Mouse (Mus musculus) MEL (cell line): ENCODE measurements around the gene Stk16. TPM values are rescaled to one million over a fixed set of nuclear protein-coding genes. Genes with fewer than 3 reads are reported as not detected.

Experiments used
- DNase-seq: peaks from one replicate; pipeline ENCODE4 v3.0.0; 2011; ENCODE audit warnings: low read depth, low spot score
- H3K27ac ChIP-seq: 2 replicates; pipeline ENCODE4 v1.5.1; 2012; ENCODE audit warnings: low read depth, mild to moderate bottlenecking, control low read depth, low read length, moderate library complexity; ENCODE audit not compliant: control insufficient read depth
- H3K27me3 ChIP-seq, 2 experiments: fragments of 150-350 bp in 1 of 2; sonication (generic) in 1 of 2; 2 replicates each; pipeline ENCODE4 v1.6.1; 2012; ENCODE audit warnings: low read length in 2 of 2, mild to moderate bottlenecking in 2 of 2, improper control_type of control experiment in 1 of 2, moderate library complexity in 1 of 2; ENCODE audit not compliant: insufficient read depth in 2 of 2, control insufficient read depth in 1 of 2
- H3K36me3 ChIP-seq, 2 experiments: 2 replicates each; pipeline ENCODE4 v1.6.1; 2012 to 2014; ENCODE audit warnings: low read length in 2 of 2, improper control_type of control experiment in 1 of 2, inconsistent platforms in 1 of 2, mild to moderate bottlenecking in 1 of 2; ENCODE audit not compliant: insufficient read depth in 2 of 2, control insufficient read depth in 1 of 2
- H3K4me1 ChIP-seq, 2 experiments: fragments of 150-350 bp in 1 of 2; sonication (generic) in 1 of 2; 2 replicates each; pipeline ENCODE4 v1.6.1; 2012; ENCODE audit warnings: low read length in 2 of 2, improper control_type of control experiment in 1 of 2, mild to moderate bottlenecking in 1 of 2; ENCODE audit not compliant: insufficient read depth in 2 of 2, control insufficient read depth in 1 of 2
- H3K4me3 ChIP-seq, 2 experiments: fragments of 150-350 bp in 1 of 2; sonication (generic) in 1 of 2; 2 replicates each; pipeline ENCODE4 v1.5.1; 2012; ENCODE audit warnings: low read depth in 2 of 2, low read length in 2 of 2, mild to moderate bottlenecking in 2 of 2, moderate library complexity in 2 of 2, control low read depth in 1 of 2, improper control_type of control experiment in 1 of 2; ENCODE audit not compliant: control insufficient read depth in 1 of 2, insufficient read depth in 1 of 2
- H3K79me2 ChIP-seq: 2 replicates; pipeline ENCODE4 v1.6.1; 2012; ENCODE audit warnings: mild to moderate bottlenecking, low read length, moderate library complexity; ENCODE audit not compliant: control insufficient read depth, poor library complexity, insufficient read depth
- H3K9ac ChIP-seq: 2 replicates; pipeline ENCODE4 v1.6.1; 2012; ENCODE audit warnings: low read depth, mild to moderate bottlenecking, control low read depth, low read length, moderate library complexity; ENCODE audit not compliant: control insufficient read depth, poor library complexity, severe bottlenecking
- H3K9me3 ChIP-seq: fragments of 150-350 bp; sonication (generic); replicated peaks from 2 replicates; pipeline ENCODE4 v1.6.1; 2012; ENCODE audit warnings: mild to moderate bottlenecking, low read length, improper control_type of control experiment, moderate library complexity; ENCODE audit not compliant: insufficient read depth
- BHLHE40 ChIP-seq: IDR thresholded peaks from 2 replicates; pipeline ENCODE4 v1.6.1; 2012; ENCODE audit warnings: low read depth, mild to moderate bottlenecking, inconsistent platforms, low read length, improper control_type of control experiment, borderline replicate concordance
- CHD1 ChIP-seq: IDR thresholded peaks from 2 replicates; pipeline ENCODE4 v1.6.1; 2012; ENCODE audit warnings: low read depth, mild to moderate bottlenecking, inconsistent platforms, low read length, improper control_type of control experiment
- CTCF ChIP-seq, 3 experiments: IDR thresholded peaks in 2 of 3; conservative IDR thresholded peaks in 1 of 3; 2 replicates each; pipeline ENCODE4 v1.5.1; 2011 to 2012; ENCODE audit warnings: low read length in 3 of 3, low read depth in 2 of 3, mild to moderate bottlenecking in 2 of 3, improper control_type of control experiment in 1 of 3, inconsistent platforms in 1 of 3, mixed read lengths in 1 of 3, moderate library complexity in 1 of 3; ENCODE audit not compliant: control insufficient read depth in 1 of 3, insufficient read depth in 1 of 3, poor library complexity in 1 of 3, severe bottlenecking in 1 of 3
- E2F4 ChIP-seq: IDR thresholded peaks from 2 replicates; pipeline ENCODE4 v1.6.1; 2011; ENCODE audit warnings: low read depth, low read length, improper control_type of control experiment, borderline replicate concordance
- ELF1 ChIP-seq: IDR thresholded peaks from 2 replicates; pipeline ENCODE4 v1.6.1; 2014; ENCODE audit warnings: low read depth, mild to moderate bottlenecking, inconsistent platforms, low read length, improper control_type of control experiment, moderate library complexity
- GABPA ChIP-seq: IDR thresholded peaks from 2 replicates; pipeline ENCODE4 v1.6.1; 2012; ENCODE audit warnings: low read depth, mild to moderate bottlenecking, inconsistent platforms, low read length, improper control_type of control experiment, moderate library complexity
- GATA1 ChIP-seq: IDR thresholded peaks from 2 replicates; pipeline ENCODE4 v1.6.1; 2011; ENCODE audit warnings: low read depth, low read length, improper control_type of control experiment
- JUND ChIP-seq: IDR thresholded peaks from 2 replicates; pipeline ENCODE4 v1.6.1; 2011; ENCODE audit warnings: low read depth, mild to moderate bottlenecking, improper control_type of control experiment, low read length
- KAT2A ChIP-seq: conservative IDR thresholded peaks from 2 replicates; pipeline ENCODE4 v1.6.1; 2012; ENCODE audit warnings: low read depth, low read length, improper control_type of control experiment, inconsistent platforms
- MAX ChIP-seq: IDR thresholded peaks from 2 replicates; pipeline ENCODE4 v1.6.1; 2011; ENCODE audit warnings: low read length, improper control_type of control experiment
- MAZ ChIP-seq: IDR thresholded peaks from 2 replicates; pipeline ENCODE4 v1.6.1; 2012; ENCODE audit warnings: low read depth, mild to moderate bottlenecking, inconsistent platforms, low read length, improper control_type of control experiment
- MYB ChIP-seq: IDR thresholded peaks from 2 replicates; pipeline ENCODE4 v1.6.1; 2011; ENCODE audit warnings: mild to moderate bottlenecking, low read depth, low read length, improper control_type of control experiment
- MYC ChIP-seq: IDR thresholded peaks from 2 replicates; pipeline ENCODE4 v1.6.1; 2011; ENCODE audit warnings: low read depth, mild to moderate bottlenecking, low read length, improper control_type of control experiment, moderate library complexity
- NELFE ChIP-seq: IDR thresholded peaks from 2 replicates; pipeline ENCODE4 v1.6.1; 2011; ENCODE audit warnings: low read depth, low read length, improper control_type of control experiment
- NRF1 ChIP-seq: IDR thresholded peaks from 2 replicates; pipeline ENCODE4 v1.6.1; 2014; ENCODE audit warnings: low read depth, mild to moderate bottlenecking, inconsistent platforms, low read length, improper control_type of control experiment, moderate library complexity; ENCODE audit not compliant: poor library complexity, insufficient read depth, severe bottlenecking
- POLR2A ChIP-seq, 2 experiments: IDR thresholded peaks; 2 replicates each; pipeline ENCODE4 v1.6.1; 2011 to 2012; ENCODE audit warnings: low read length in 2 of 2, mild to moderate bottlenecking in 2 of 2, control low read depth in 1 of 2, improper control_type of control experiment in 1 of 2, low read depth in 1 of 2, moderate library complexity in 1 of 2; ENCODE audit not compliant: control insufficient read depth in 1 of 2, insufficient read depth in 1 of 2, poor library complexity in 1 of 2
- POLR2AphosphoS2 ChIP-seq: IDR thresholded peaks from 2 replicates; pipeline ENCODE4 v1.6.1; 2011; ENCODE audit warnings: low read length, improper control_type of control experiment
- RCOR1 ChIP-seq: IDR thresholded peaks from 2 replicates; pipeline ENCODE4 v1.6.1; 2012; ENCODE audit warnings: low read depth, mild to moderate bottlenecking, inconsistent platforms, low read length, improper control_type of control experiment
- SMC3 ChIP-seq: IDR thresholded peaks from 2 replicates; pipeline ENCODE4 v1.6.1; 2011; ENCODE audit warnings: low read depth, low read length, improper control_type of control experiment
- TAL1 ChIP-seq: IDR thresholded peaks from 2 replicates; pipeline ENCODE4 v1.6.1; 2012; ENCODE audit warnings: mild to moderate bottlenecking, inconsistent platforms, low read length, moderate library complexity, mixed read lengths
- TBP ChIP-seq: IDR thresholded peaks from 2 replicates; pipeline ENCODE4 v1.8.0; 2011; ENCODE audit warnings: low read depth, low read length, improper control_type of control experiment
- UBTF ChIP-seq: IDR thresholded peaks from 2 replicates; pipeline ENCODE4 v1.6.1; 2012; ENCODE audit warnings: low read depth, mild to moderate bottlenecking, inconsistent platforms, low read length, improper control_type of control experiment, moderate library complexity, borderline replicate concordance; ENCODE audit not compliant: insufficient read depth
- USF1 ChIP-seq: IDR thresholded peaks from 2 replicates; pipeline ENCODE4 v1.6.1; 2014; ENCODE audit warnings: low read depth, mild to moderate bottlenecking, inconsistent platforms, low read length, improper control_type of control experiment, moderate library complexity
- ZC3H11A ChIP-seq: IDR thresholded peaks from 2 replicates; pipeline ENCODE4 v1.6.1; 2012; ENCODE audit warnings: low read depth, mild to moderate bottlenecking, inconsistent platforms, low read length, improper control_type of control experiment
- ZNF384 ChIP-seq: IDR thresholded peaks from 2 replicates; pipeline ENCODE4 v1.6.1; 2012; ENCODE audit warnings: low read depth, mild to moderate bottlenecking, inconsistent platforms, low read length, improper control_type of control experiment
- polyA plus RNA-seq, 2 experiments: library from polyadenylated mRNA; stranded (reverse) in 1 of 2; unstranded in 1 of 2; fragments of >175 nt in 1 of 2; fragments of >200 nt in 1 of 2; gene quantifications; 2 replicates each; pipeline versions ENCODE4 v1.2.1 to v1.2.4; 2012; ENCODE audit warnings: low replicate concordance in 2 of 2, low read depth in 1 of 2; ENCODE audit not compliant: insufficient read length in 2 of 2, insufficient read depth in 1 of 2, missing spikeins in 1 of 2
- total RNA-seq: library from RNA; depleted of rRNA; stranded (reverse); fragments of 300-350 nt; gene quantifications from 2 replicates; pipeline ENCODE4 v1.2.3, GENCODE M21; 2012

Stk16 gene
- total and polyA plus RNA-seq, 3 experiments: 110 to 154 TPM; not detected in 1

DNA sequence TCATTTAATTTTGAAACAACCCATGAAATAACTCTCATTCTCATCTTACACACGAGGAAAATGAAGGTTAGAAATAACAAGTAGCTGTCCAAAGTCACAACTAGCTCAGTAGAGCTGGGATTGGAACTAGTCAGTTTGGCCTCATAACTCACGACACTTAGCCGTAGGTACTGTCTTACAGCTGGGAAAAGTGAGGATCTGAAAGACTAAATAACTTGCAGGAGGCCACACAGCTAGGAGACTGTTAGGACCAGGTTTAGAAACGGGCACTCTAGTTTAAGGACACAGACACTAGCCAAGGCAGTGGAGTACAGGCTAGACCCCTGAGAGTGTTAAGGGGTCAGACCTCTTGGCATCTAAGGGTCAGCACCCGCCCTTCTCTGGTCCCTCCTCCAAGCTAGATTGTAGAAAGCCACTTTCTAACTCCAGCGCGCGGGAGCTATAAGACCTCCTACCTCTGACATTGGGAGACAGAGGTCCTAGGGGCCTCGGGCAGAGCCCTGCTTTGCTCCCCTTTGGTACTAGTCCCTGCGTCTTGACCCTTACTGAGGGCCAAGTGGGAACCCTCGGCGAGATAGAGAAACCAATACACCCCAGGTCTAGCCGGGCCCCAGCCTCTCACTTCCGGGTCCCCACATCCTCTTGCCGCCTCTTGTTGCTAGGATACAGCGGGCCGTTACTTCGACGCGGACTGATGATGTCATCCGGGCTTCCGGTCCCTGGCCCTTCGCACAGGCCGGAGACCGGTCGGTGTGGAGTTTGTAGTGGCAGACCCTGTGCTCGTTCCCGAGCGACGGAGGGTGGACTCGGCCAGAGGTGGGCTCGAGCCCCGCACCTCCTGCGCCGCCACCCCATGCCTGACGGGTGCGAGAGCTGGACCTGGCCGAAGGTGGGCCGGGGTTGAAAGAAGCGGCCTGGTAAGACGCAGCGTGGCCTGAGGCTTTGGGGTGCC is at the start of gene Stk16, which contains the start of gene Glb1l (continued):
- TF ChIP-seq BHLHE40 (no peak), CTCF (IDR thresholded peaks at IDR 0.05 in 2 of 3, conservative IDR thresholded peaks at IDR 0.05 in 1 of 3; ENCODE audit: control insufficient read depth in 1 of 3, insufficient read depth in 1 of 3, low read depth in 2 of 3, low read length in 3 of 3, poor library complexity in 1 of 3, severe bottlenecking in 1 of 3) (no peak), POLR2A (IDR thresholded peaks at IDR 0.05; ENCODE audit: control insufficient read depth in 1 of 2, insufficient read depth in 1 of 2, low read depth in 1 of 2, low read length in 2 of 2, poor library complexity in 1 of 2) (peak; percentile 85 to 89), KAT2A (peak; percentile 60; the same call in 1 of the 2 replicates), ELF1 (peak; percentile 99), CHD1 (no peak)
- TF ChIP-seq, all 39 proteins: peak for 16

DNA sequence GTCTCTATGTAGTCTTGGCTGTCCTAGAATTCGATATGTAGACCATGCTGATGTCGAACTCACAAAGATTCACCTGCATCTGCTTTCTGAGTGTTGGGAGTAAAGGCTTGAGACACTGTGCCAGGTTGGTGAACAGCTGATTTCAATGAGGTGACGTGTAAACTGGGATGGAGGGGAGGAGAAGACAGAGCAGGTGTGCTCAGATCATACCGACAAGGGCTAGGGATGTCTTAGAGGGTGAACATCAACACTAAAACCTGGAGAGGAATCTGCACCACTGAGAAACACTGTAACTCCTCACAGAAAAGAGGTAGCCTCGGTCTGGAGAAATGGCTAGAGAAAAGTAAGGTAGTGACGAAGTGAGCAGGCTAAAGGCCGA is 42.6 kb upstream of the Stk16 start:
- TF ChIP-seq GATA1: no peak
- TF ChIP-seq MAZ: no peak
- TF ChIP-seq NRF1: no peak
- no peak for TF ChIP-seq MYC
- TF ChIP-seq ZNF384: no peak
- peak overlapping the region; percentile 48; the same call in 1 of the 2 replicates for H3K27ac ChIP-seq
- DNase-seq: no peak
- H3K4me1 ChIP-seq: peaks cover 0 to 4% of the 10 kb centered on the region in 2 experiments; a peak in 2 of 4 replicates
- no peaks in the 10 kb centered on the region for H3K79me2 ChIP-seq
- no peaks in the 10 kb centered on the region for H3K36me3 ChIP-seq
- H3K4me3 ChIP-seq: peak overlapping the region; percentile 53 to 56
- no peaks in the 10 kb centered on the region for H3K27me3 ChIP-seq
- no peaks in the 10 kb centered on the region for H3K9me3 ChIP-seq
- peak overlapping the region; percentile 48 for H3K9ac ChIP-seq

DNA sequence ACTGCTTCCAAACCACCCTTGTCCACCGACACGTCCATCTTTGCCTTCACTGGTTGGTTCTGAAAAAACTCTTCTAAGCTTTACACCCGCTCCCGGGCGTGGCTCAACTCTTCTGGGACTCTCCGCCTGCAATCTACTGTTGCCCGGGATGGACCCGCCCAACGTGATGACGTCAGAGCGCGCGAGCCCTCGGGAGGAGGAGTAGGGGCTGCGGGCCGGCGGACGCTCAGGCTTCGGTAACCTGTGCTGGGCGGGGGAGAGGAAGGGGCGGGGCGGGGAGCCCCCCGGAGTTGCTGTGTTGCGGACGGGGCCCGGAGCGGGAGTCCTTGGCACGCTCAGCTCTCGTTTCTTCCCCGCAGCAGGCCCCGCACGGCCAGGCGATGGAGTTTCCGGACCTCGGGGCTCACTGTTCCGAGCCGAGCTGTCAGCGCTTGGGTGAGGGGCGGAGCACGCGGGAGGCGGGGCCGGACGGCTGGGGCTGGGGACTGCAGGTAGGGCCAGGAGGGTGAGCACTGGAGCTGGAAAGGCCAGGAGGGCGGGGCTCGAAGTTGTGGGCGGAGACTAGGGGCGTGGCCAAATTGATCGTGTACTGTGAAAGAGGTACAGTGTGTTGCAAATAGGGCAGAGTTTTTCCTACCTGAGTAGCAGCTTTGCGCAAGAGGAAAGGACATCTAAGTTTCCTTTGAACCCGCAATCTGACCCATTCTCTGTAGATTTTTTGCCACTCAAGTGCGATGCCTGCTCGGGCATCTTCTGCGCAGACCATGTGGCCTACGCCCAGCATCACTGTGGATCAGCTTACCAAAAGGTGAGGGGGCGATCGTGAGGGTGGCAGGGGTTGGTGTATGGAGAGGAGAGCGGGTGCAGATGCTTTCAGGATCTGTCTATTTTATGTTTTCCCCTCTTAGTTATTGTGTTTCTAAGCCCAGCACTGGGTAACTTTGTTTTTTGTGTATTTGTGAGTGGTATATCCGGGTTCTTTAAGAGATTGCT is 41.9 kb upstream of the Stk16 start, which contains the start of gene Zfand2b:
TSS of gene Zfand2b (plus strand) at position 175 of the 993 bp plus-strand sequence.
- Histone ChIP-seq H3K36me3 (no peaks in the 10 kb centered on the region; a peak in 2 of 4 replicates), H3K79me2 (no peaks in the 10 kb centered on the region), H3K4me3 (peak within 1 kb of the TSS; percentile 60 to 84), H3K27me3 (no peaks in the 10 kb centered on the region), H3K27ac (peak within 1 kb of the TSS; percentile 48; the same call in 1 of the 2 replicates), H3K9ac (peak within 1 kb of the TSS; percentile 65), H3K4me1 (peaks cover 0 to 4% of the 10 kb centered on the region in 2 experiments; a peak in 2 of 4 replicates), H3K9me3 (no peaks in the 10 kb centered on the region)
- DNase-seq: peak; percentile 97
- TF ChIP-seq TBP: peak; percentile 38; the same call in 1 of the 2 replicates
- no peak for TF ChIP-seq SMC3
- no peak for TF ChIP-seq USF1
- no peak for TF ChIP-seq TAL1
- TF ChIP-seq MAZ: peak; percentile 35; the same call in 1 of the 2 replicates
- peak; percentile 40; the same call in 1 of the 2 replicates for TF ChIP-seq MAX
- no peak for TF ChIP-seq CHD1
- TF ChIP-seq UBTF: no peak
- no peak for TF ChIP-seq MYB
- no peak for TF ChIP-seq NRF1
- no peak; the same call in 1 of the 2 replicates for TF ChIP-seq E2F4
- peak; percentile 56 for TF ChIP-seq NELFE
- TF ChIP-seq MYC: 0 out of 2 replicates have a peak, but pooled peaks have one; percentile 44
- peak; percentile 45; the same call in 1 of the 2 replicates for TF ChIP-seq POLR2AphosphoS2
- no peak for TF ChIP-seq ZC3H11A
- TF ChIP-seq GABPA: no peak
- no peak for TF ChIP-seq JUND
- no peak for TF ChIP-seq RCOR1
